Mouse (Mus musculus): ENCODE results near the gene Vstm4. TPM values are rescaled to one million over a fixed set of nuclear protein-coding genes. Genes with fewer than 3 reads are reported as not detected.

Gene Vstm4
- total RNA-seq, 2 experiments from 2014 or later = not detected

DNA sequence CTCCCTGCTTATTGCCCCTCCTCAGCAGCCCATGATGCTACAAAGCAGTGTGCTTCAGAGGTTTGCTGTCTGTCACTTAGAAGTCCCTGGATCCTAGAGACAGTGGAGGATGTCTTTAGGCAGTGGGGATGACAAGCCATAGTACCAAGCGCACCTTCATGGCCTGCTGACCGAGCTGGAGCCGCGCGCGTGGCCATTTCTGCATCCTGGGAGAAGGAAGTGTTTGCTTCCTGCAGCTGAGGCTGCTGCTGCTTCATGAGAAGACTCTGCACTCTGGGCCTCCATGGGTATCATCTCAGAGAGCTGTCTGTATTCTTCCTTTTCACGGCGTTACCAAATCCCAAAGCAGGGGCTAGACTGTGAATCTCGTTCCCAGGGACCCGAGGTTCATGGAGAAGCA, 1.8 kb downstream of the Vstm4 start:
- no peak for ATAC-seq (replicated peaks; ENCODE audit: low FRiP score, low TSS enrichment, poor library complexity, severe bottlenecking)

DNA sequence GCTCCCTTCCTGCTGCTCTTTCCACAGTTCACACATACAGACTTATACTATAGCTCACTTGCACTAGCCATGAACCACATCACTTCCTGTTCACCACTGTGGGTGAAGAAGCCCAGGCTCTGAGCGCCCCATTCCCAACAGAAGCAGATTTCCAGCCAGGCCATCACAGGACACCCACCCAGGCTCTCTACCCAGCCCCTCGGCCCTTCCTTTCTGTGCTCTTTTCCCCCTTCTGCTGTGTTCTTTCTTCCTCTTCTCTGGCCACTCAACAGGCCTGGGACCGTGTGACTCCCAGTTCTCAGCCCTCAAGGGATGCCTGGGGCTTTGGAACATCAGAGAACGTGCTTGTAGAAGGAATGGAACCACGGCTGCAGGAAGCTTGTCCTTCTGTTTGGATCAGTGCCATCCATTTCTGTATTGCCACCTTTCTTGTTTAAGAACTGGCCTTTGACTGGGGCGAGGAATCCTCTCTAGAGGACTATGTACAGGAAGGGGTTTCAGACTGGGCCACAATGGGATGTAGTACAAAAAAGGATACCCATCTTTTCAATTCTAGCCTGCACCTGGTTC, 2.5 kb downstream of the Vstm4 start:
- no peak for ATAC-seq (replicated peaks; ENCODE audit: low FRiP score, low TSS enrichment, poor library complexity, severe bottlenecking)

DNA sequence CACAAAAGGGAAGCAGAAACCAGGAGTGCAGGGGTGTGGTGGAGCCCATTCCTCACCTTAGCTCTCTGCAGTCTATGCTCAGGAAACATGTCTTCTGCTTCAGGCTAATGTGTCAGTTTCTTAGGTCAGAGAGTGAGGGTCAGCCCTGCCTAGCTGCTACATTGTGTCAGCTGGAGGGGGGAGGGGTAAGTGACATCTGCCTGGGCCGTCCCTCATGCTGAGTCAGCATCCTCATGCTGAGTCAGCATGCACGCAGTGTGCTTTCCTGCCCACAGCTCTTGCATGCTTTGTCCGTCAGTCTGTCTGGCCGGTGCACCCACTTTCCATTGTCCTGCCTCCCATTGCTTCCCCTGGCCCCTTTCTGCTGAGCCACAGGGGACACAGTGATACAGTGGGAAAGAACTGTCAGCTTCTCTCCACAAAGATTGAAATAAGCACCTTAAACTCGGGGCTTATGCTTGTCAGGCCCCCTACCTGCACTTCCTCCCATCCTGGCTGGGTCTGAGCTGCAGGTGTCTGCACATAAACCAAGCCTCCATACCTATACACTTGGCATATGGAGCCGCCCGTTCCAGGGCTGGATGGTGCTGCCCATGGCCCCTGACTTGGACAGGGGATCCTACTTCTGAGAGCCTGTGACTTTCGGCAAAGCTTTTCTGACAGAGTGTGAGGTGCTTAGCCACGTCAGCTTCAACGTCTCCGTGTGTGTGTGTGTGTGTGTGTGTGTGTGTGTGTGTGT, 3.4 kb downstream of the Vstm4 start:
- ATAC-seq (replicated peaks; ENCODE audit: low FRiP score, low TSS enrichment, poor library complexity, severe bottlenecking) = no peak

DNA sequence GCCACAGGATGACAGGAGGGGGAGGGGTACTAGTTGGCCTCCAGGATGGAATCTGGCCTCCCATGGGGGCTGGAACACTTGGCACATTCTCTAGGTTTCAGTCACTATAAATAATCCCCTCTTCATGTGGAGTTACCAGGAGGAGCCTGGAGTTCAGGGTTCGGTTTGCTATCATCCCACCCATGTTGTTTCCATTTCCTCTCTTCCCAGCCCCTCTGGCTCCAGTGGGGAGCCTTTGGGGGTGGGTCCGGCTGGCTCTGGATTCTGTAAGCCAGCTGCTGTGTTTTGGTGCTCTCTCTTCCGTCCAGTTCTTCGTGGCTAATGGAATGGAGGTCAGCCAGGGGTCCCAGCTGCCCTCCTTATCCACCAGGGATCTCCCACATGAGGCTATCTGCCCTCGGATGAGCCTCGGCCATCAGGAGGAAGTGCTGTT, 4.6 kb downstream of the Vstm4 start:
- ATAC-seq (replicated peaks; ENCODE audit: low FRiP score, low TSS enrichment, poor library complexity, severe bottlenecking) = no peak

DNA sequence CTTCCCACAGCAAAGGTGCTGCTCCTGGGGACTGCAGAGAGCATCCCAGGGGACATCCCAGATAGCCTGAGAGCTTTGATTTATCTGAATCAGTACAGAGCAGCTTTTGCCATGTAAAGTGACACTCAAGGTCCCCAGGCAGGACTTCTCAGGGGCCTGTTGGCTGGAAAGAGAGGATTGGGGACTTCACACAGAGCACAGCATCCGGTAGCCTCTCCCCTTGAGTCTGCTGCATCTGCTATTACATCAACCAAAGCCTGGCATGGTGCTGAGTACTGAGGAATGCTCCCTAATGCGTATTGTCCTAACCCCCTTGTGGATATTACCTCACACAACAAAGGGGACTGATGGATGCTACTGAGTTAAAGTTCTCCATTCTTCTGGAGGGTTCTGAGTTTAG, 5.1 kb downstream of the Vstm4 start:
- no peak for ATAC-seq (replicated peaks; ENCODE audit: low FRiP score, low TSS enrichment, poor library complexity, severe bottlenecking)

DNA sequence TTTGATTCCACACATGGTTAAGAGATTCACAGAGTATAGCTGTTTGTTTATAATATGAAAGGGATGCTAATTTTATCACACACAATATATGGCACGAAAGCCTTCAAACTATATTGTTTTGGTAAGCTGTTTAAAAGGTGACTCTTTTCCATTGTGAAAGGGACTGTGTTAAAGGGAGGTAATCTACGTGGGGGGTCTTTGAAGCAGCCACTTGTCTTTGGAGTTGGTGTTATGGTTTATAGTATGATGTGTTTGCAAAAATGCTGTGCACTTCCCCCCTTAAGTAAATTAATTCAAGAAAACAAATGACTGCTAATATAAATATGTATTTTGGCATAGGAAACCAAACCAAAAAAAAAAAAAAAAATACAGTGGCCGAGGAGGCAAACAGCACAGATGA, 8.8 kb downstream of the Vstm4 start:
- no peak for ATAC-seq (replicated peaks; ENCODE audit: low FRiP score, low TSS enrichment, poor library complexity, severe bottlenecking)

DNA sequence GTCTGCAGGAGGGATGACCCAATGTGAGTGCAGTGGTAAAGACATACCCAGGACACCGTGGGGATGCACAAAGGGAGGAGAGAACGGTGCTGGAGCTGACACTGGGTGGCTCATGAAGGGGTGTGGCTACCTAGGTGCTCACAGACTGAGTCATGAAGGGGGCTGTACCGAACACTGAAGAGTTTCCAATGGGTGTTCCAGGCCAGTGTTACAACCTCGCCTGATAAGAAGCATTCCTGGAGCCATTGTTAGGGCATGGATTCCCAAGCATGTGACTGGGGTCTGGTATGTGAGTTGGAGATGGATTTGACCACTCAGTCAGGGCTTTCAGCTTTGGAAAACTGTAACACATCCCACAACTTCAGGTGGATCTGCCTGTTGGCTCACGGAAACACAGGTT, 15.4 kb downstream of the Vstm4 start:
- ATAC-seq (replicated peaks; ENCODE audit: low FRiP score, low TSS enrichment, poor library complexity, severe bottlenecking) = no peak

DNA sequence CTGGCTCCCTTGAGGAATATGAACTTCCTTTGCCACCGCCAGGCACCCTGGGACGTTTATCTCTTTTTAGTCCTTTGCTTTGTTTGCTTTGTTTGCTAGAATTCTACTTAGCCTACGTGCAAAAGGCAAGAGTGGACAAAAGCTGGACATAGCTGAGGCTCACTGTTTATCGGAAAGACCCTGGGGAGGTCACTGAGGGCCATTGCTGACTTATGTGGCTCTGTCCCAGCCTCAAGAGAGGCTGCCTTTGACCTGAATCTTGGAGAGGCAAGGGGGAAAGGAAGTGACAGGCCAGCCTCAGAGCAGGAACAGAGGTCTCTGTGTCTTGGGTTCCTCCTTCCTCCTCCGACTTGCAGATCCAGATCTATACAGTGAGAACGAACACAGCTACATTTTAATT, 21.0 kb downstream of the Vstm4 start:
- ATAC-seq (replicated peaks; ENCODE audit: low FRiP score, low TSS enrichment, poor library complexity, severe bottlenecking) = no peak

DNA sequence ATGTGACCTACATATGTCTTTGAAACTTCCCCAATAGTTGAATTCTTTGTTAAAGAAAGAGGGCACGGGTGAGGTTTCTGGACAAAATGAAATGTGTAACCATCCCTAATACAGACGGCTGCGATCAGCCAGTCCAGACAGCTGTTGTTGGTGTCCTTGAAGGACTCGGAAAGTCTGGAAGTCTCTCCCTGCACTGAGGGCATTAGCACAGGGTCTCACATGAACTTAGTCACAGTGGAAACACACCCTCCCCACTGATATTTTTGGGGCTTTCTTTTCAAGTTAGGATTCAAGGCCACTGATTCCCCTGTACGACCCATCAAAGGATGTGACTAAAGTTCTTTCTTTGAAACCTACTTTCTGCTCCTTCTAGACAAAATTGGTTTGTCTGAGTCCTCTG, 23.8 kb downstream of the Vstm4 start:
- no peak for ATAC-seq (replicated peaks; ENCODE audit: low FRiP score, low TSS enrichment, poor library complexity, severe bottlenecking)

DNA sequence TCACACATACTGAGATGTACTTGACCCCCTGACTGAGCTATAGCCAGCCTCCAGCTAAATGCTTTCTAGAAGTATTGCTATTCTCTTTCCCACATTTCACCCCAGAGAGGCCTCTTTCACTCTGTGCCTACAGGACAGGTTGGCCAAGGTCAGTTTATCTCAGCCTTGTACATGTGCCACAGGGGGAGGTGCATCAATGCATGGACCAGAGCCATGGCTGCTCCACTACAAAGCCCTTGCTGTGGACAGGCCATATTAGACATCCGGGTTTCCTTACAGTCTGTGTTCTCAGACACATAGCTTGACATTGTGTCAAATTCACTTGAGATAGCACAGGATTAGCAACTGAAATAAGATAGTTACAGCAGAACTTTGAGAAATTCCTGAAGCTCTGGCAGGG, 25.1 kb downstream of the Vstm4 start:
- no peak for ATAC-seq (replicated peaks; ENCODE audit: low FRiP score, low TSS enrichment, poor library complexity, severe bottlenecking)

DNA sequence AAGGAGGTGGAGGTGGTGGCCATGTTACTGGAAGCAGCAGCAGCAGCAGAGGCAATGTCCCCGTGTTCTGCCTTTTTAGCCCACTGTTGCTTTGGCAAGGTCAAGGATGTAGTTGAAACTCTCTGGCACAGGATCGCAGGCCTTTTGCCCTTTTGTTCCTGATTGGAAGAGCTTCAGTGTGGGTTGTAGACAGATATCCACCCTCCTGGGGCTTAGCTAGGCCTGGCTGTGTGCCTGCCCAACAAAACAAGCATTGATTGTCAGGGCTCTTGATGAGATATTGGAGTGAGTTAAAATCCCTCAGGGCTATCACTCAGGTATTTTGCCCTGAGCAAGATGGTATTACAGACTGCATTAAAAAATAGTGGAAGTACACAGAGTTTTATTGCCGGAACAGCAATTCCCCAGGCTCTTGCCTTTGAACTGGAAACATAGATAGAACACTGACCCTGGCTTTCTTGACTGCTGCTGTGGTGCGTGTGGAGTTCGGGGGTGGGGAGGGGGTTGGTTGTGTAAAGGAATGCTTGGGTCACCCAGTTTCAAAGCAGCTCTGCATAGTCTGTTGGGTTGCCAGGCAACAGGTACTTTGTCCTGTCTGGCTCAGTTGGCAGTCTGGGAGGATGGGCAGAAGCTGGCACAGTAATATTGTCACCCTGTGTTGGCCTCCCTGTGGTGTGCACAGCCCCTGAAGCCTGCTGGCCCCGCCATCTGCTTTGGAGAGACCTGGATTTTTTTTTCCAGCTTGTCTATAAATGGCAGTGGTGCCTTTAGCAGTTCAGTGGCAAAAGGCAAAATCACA, 32.5 kb downstream of the Vstm4 start:
- no peak for ATAC-seq (replicated peaks; ENCODE audit: low FRiP score, low TSS enrichment, poor library complexity, severe bottlenecking)

DNA sequence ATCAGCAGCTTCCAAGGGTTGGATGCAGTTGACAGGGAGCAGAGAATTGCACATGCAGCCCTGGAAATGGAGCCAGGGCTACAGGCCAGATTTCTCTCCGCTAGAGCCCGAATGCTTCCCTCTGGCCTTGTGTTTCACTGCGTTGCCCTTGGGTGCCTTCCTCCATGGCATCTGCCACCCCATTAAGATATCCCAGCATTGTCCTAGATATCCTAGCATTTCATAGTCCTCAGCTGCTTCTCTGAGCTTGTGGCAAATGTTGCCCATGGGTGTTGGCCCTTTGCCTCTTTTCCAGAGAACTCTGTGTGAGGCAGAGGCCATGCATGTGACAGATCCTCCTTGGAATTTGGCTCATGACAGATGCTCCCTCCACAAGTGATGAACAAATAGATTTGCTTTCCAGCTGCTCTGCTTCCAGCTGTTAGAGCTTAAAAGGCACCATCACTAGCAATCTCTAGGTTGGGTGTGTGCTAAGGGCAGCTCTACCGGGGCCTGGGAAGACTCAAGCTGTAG, 37.8 kb downstream of the Vstm4 start:
- no peak for ATAC-seq (replicated peaks; ENCODE audit: low FRiP score, low TSS enrichment, poor library complexity, severe bottlenecking)

DNA sequence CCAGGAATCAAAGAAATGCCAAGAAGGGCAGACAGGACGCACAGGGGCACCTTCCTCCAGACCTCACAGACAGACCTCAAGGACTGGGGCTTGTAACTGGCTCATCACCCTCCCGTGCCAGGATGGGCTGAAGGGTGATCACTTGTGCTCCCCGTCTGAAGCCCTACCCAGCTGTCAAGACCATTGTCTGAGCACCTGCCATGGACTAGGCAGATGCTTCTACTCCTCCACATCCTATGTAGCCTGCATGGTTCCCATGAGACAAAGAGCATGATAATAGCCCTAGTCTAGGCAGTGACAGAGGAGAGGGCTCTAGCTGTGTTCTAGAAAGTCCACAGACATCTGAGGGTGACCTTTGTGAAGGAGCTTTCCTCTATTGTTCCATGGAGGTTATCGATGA, 38.3 kb downstream of the Vstm4 start:
- no peak for ATAC-seq (replicated peaks; ENCODE audit: low FRiP score, low TSS enrichment, poor library complexity, severe bottlenecking)

DNA sequence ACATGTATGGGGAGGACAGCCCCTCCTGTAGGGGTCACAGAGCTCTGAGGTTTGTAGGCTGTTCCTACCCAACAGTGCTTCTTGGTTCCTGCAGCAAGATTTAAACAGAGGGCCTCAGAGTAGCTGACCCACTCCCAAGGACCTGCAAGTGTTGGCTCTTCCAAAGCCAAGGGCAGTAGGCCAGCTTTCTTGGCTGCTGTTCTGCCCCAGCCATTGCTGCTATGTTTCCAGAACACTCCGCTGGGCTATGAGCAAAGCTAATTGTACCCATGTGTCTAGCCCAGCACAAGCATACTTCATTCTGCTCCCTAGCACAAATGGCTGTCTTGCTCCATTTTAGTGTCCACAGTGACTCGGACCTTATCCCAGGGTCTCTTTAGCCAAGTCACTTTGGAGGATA, 40.3 kb downstream of the Vstm4 start:
- no peak for ATAC-seq (replicated peaks; ENCODE audit: low FRiP score, low TSS enrichment, poor library complexity, severe bottlenecking)

DNA sequence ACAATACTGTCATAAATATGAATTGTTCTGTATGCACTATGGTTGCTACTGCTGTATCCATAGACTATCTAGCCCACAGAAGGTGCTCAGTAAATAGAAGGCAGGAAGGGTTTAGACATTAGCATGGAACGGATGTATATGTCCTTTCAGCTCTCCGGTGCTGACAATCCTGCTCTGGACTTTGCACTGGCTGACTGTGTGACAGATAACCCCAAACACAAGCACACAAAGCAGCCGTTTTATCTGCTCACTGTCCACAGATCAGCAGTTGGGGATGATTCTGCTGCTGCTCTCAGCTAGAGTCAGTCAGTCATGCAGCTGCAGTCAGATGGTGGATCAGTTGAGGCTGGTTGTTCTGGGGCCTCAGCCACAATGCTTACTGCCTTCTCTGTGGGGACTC, 46.6 kb downstream of the Vstm4 start:
- no peak for ATAC-seq (replicated peaks; ENCODE audit: low FRiP score, low TSS enrichment, poor library complexity, severe bottlenecking)

DNA sequence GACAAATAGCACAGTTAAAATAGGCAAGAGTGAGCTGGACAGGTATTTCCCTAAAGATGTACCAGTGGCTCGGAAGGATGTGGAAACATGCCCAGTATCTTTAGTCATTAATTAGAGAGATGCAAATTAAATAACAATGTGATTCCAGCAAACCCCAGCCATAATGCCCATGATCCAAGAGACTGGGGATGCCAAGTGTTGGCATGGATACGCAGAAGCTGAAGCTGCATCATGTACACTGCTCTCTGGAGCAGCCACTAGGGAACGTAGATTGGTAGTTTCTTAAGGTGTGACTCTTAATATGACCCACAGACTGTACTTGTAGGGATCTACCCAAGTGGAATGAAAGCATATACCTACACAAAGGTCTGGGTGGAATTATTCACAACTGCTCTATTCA, 50.0 kb downstream of the Vstm4 start:
- no peak for ATAC-seq (replicated peaks; ENCODE audit: low FRiP score, low TSS enrichment, poor library complexity, severe bottlenecking)

DNA sequence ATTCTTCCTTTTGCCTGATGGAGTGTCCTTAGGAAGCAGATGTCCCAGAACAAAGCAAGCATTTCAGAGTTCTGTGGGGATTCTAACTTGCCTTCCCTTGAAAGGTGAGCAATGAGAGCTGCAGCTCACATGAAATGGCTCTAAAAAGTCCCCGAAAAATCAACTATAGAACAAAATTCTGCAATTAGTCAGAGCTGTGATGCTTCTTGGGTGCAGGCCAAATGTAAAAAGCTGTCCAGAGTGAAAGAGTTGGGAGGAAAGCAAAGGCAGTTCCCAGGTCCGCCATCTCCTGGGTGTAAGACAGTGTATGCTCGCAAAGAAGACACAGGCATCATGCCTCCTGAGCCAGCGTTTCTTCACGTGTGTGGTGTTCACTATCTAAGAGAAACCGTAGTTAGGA, 52.6 kb downstream of the Vstm4 start:
- ATAC-seq (replicated peaks; ENCODE audit: low FRiP score, low TSS enrichment, poor library complexity, severe bottlenecking) = no peak

DNA sequence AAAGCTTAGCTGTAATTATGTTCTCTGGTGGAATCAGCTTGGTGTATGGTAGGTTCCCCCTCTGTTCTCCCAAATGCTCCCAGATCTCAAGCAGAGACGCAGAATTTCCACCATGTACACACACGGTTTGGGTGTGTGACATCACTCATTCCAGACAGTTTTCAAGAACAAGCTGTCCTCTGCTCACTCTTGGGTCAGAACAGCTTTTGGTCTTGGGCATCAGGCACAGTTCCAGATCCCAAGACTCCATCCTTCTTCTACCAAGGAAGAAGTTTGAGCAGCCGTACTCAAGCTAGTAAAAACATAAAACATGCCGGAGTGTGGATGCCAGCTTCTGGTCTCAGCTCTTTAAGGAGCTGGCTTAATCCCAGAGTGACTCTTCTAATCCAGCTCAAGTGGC, 54.6 kb downstream of the Vstm4 start:
- no peak for ATAC-seq (replicated peaks; ENCODE audit: low FRiP score, low TSS enrichment, poor library complexity, severe bottlenecking)

DNA sequence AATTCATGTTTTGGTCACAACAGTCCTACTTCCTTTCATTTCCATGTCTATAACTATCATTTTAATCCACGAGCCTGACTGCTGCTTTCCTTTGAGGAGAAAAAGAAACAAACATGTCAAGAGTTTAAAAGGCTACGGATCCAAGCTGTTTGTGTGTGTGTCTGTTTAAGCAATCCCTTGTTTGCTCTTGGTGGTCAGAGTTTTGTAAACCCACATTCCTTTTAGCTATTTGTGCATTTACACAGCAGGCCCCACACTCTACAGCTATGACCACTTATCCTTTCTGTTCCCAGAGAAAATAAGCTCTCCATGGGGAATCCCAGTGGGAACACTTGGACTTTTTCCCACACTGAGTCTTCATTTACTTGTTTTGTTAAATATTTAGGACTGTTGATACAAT, 58.8 kb downstream of the Vstm4 start:
- ATAC-seq (replicated peaks; ENCODE audit: low FRiP score, low TSS enrichment, poor library complexity, severe bottlenecking) = no peak

DNA sequence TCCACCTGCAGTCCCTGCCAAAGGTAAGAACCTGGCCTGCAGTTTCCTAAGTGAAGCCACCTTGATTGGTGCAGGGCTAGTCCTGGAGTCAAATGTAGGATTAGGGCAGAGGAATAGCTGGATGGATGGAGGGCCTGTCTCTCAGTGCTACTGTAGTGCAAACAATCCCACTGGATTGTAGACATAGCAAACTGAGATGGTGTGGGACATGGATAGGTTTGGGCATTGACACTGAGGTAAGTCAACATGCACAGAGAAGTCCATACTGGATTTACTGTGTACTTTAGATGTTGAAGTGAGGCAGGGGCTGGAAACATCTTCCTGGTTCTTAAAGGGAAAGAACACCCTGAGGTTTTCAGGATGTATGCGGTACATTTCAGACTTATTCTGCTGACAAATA, 61.4 kb downstream of the Vstm4 start:
- no peak for ATAC-seq (replicated peaks; ENCODE audit: low FRiP score, low TSS enrichment, poor library complexity, severe bottlenecking)

DNA sequence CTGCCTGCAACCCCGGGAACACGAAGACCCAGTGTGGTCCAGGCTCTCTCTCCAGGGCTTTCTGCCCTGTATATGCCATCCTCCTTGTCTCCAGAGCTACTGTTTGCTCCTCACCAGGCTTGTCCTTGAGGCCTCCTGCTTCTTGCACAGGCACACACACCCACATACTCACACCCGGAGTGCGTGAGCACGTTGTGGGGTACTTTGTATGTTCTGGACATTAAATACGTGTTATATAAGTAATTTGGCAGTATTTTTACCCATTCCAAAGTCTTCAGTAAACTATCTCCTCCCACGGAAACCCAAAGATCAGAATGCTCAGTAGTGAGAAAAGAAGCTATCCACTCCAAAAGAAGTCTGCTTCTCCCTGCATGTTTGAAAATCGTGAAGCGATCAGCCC, 67.3 kb downstream of the Vstm4 start:
- ATAC-seq (replicated peaks; ENCODE audit: low FRiP score, low TSS enrichment, poor library complexity, severe bottlenecking) = no peak

All from megakaryocyte-erythroid progenitor cell, adult 5-6 weeks (primary cell).